In genomic region chr9:103382989-103383388, GRCm38 (mm10) we compare ENCODE assay signal across 23 mouse cellular contexts. TPM values are rescaled to one million over a fixed set of nuclear protein-coding genes. Genes with fewer than 3 reads are reported as not detected.
A peak's percentile ranks its signal among the peaks of the same experiment; 100 is the strongest.
DNase-seq lines count a peak whose midpoint lies in the region; ATAC-seq and TF ChIP-seq lines count a peak whose summit lies in the region.
"Had no signal": no experiment of that assay in that cellular context is flagged by ENCODE, and none has a peak within 500 bp of the region (broad histone marks: within the 10 kb centered on the region; RNA-seq: fewer than 3 reads in every experiment).

No protein-coding gene starts in this region.

- no peaks in the 10 kb centered on the region for H3K4me1 ChIP-seq in lung, postnatal 0 days (ENCODE audit: insufficient read depth, low read depth, low read length)
- peaks cover 15% of the 10 kb centered on the region for H3K4me1 ChIP-seq in embryonic facial prominence, embryonic 14.5 days (ENCODE audit: control insufficient read depth, insufficient read depth, low read length)
- H3K4me1 ChIP-seq: forebrain, embryonic 13.5 days had no signal

- peak; percentile 19; the same call in 1 of the 2 replicates for TF ChIP-seq EP300 in lung, postnatal 0 days (IDR thresholded peaks at IDR 0.05)

- no peak for TF ChIP-seq CTCF in lung, postnatal 0 days (IDR thresholded peaks at IDR 0.05)

- H3K27ac ChIP-seq in lung, postnatal 0 days (ENCODE audit: low read length): no peak overlapping the region
- H3K27ac ChIP-seq in embryonic facial prominence, embryonic 14.5 days (replicated peaks; ENCODE audit: low read depth, low read length): 0 out of 2 replicates have a peak overlapping the region, but pooled peaks have one; percentile 10
- H3K27ac ChIP-seq: forebrain, embryonic 13.5 days; heart, embryonic 10.5 days; heart, embryonic 15.5 days; hindbrain, embryonic 13.5 days; hindbrain, postnatal 0 days had no signal

- DNase-seq in lung, postnatal 0 days (ENCODE audit: low spot score): peak; percentile 35
- DNase-seq in lung, postnatal 25 days (ENCODE audit: low spot score): no peak
- DNase-seq in 416B (ENCODE audit: low read depth) (peak; percentile 53), NIH3T3 (ENCODE audit: low read depth) (peak; percentile 34)
- DNase-seq in embryonic facial prominence, embryonic 14.5 days (ENCODE audit: low spot score): peak; percentile 63
- DNase-seq in gastrocnemius, postnatal 36 days: no peak
- DNase-seq: adrenal gland, postnatal 10 days; B cell, adult 2 months; cerebellum, adult 11-12 months; cerebellum, adult 9-10 months; cerebellum, postnatal 36 days; forebrain, postnatal 0 days; gastrocnemius, postnatal 25 days; heart, adult 18-20 months; heart, postnatal 14 days had no signal

- no peaks in the 10 kb centered on the region for H3K36me3 ChIP-seq in lung, postnatal 0 days (ENCODE audit: insufficient read depth, low read length)
- H3K36me3 ChIP-seq in embryonic facial prominence, embryonic 14.5 days (ENCODE audit: control insufficient read depth, insufficient read depth, low read length): no peaks in the 10 kb centered on the region
- H3K36me3 ChIP-seq: G1E; heart, embryonic 10.5 days; heart, embryonic 15.5 days; hindbrain, embryonic 13.5 days had no signal

- no peaks in the 10 kb centered on the region for H3K9me3 ChIP-seq in lung, postnatal 0 days (ENCODE audit: low read length)
- H3K9me3 ChIP-seq in embryonic facial prominence, embryonic 14.5 days (ENCODE audit: control insufficient read depth, low read length): no peaks in the 10 kb centered on the region
- H3K9me3 ChIP-seq: forebrain, embryonic 13.5 days; G1E; heart, embryonic 10.5 days; heart, embryonic 15.5 days; hindbrain, embryonic 13.5 days had no signal

- no peak overlapping the region for H3K4me2 ChIP-seq in lung, postnatal 0 days (replicated peaks; ENCODE audit: low read depth, low read length)
- no peak overlapping the region for H3K4me2 ChIP-seq in embryonic facial prominence, embryonic 14.5 days (ENCODE audit: low read depth, low read length)
- H3K4me2 ChIP-seq: forebrain, embryonic 13.5 days; heart, embryonic 15.5 days; hindbrain, embryonic 13.5 days had no signal

- intact Hi-C loops in gastrocnemius, postnatal 36 days (cut with DNase I): no loop called here

- 39% methylated on average over 6 of the region's 6 CpGs for WGBS in lung, postnatal 0 days
- WGBS in embryonic facial prominence, embryonic 14.5 days: 29% methylated on average over 6 of the region's 6 CpGs

- peak; percentile 43; the same call in 1 of the 2 replicates for ATAC-seq in lung, postnatal 0 days
- peak; percentile 56; the same call in 1 of the 2 replicates for ATAC-seq in embryonic facial prominence, embryonic 14.5 days (ENCODE audit: low read depth)
- no peak for ATAC-seq in monocyte, adult 5-6 weeks (replicated peaks; ENCODE audit: insufficient number of reproducible peaks, low FRiP score, low TSS enrichment, poor library complexity, severe bottlenecking)
- ATAC-seq: CD4-positive, CD25-positive, alpha-beta regulatory T cell, adult 4 months; forebrain, embryonic 13.5 days; forebrain, postnatal 0 days; hindbrain, postnatal 0 days had no signal

- no peaks in the 10 kb centered on the region for H3K27me3 ChIP-seq in lung, postnatal 0 days (replicated peaks; ENCODE audit: insufficient read depth, low read length)
- no peaks in the 10 kb centered on the region for H3K27me3 ChIP-seq in embryonic facial prominence, embryonic 14.5 days (replicated peaks; ENCODE audit: control insufficient read depth, insufficient read depth, low read length)
- H3K27me3 ChIP-seq: forebrain, embryonic 13.5 days; heart, embryonic 15.5 days; hindbrain, embryonic 13.5 days had no signal

- H3K9ac ChIP-seq in lung, postnatal 0 days (replicated peaks; ENCODE audit: low read depth): no peak overlapping the region
- H3K9ac ChIP-seq in embryonic facial prominence, embryonic 14.5 days (ENCODE audit: low read depth, low read length): no peak overlapping the region
- H3K9ac ChIP-seq: forebrain, embryonic 13.5 days; forebrain, postnatal 0 days; heart, embryonic 15.5 days; hindbrain, embryonic 13.5 days had no signal

- no peak overlapping the region for H3K4me3 ChIP-seq in lung, postnatal 0 days (ENCODE audit: low read depth, low read length)
- no peak overlapping the region for H3K4me3 ChIP-seq in embryonic facial prominence, embryonic 14.5 days (ENCODE audit: low read depth, low read length)
- H3K4me3 ChIP-seq: forebrain, embryonic 13.5 days; heart, embryonic 10.5 days; heart, embryonic 15.5 days; hindbrain, embryonic 13.5 days had no signal

RNA-seq across cellular contexts. Expression of gene Cdv3, which starts 17.3 kb away (rescaled TPM):
- polyA plus RNA-seq in lung, postnatal 0 days (2015; fragmentation: Nextera tagmentation; extraction: Ambion mirVana): 60.2 and 63.9 TPM in 2 replicates
- 92.7 and 94.0 TPM in 2 replicates for polyA plus RNA-seq in embryonic facial prominence, embryonic 14.5 days (2014; fragmentation: Nextera tagmentation; extraction: Ambion mirVana)
- 100 to 1,000 TPM; 162 to 200 TPM for total RNA-seq in gastrocnemius, postnatal 36 days (2021)
- 141 to 176 TPM (median 159 TPM) in 3 replicates for total RNA-seq in monocyte, adult 5-6 weeks (2017)

Comparison
In these comparisons a context has a peak if more than half of its experiments do, and no peak if none do; other contexts are left out.
1. DNase-seq: peak in lung, postnatal 0 days (single experiment), 416B (single experiment), NIH3T3 (single experiment) and embryonic facial prominence, embryonic 14.5 days (single experiment); none in lung, postnatal 25 days (single experiment) and gastrocnemius, postnatal 36 days (0 of 2).